Mouse (Mus musculus): ENCODE measurements at regions not wholly inside any gene's neighbourhood (a gene's known extent, or its start where the extent isn't known, plus 50 kb on each side); places are given as distances from the start of the nearest gene placed in this dataset.

DNA sequence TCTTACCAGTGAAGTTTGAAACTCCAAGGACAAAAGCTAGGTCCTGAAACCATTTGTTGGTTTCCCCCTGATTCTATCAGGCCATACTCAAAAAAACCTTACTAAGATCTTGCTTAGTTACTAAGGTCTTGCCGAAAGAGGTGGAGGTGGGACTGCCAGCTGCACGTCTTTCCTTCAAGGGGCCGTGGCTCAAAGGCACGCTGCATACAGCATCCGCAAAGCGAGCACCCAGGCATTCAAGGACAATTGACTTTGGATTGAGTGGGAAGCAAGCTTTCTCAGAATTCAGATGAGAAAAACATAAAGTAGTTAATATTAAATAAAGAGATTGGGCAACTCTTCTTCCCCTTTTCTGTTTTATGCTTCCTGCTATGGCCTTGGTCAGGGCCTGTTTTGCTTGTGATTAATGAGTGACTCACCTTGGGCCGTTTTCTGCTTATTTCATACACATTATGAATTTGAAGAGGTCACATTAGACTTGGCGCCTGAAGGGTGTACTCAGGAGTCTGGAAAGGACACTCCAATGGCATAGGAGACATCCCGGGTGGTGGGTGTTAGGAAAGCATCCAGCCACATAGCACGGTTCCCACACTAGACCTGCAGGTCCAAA lies 166.1 kb downstream of the Cyld start:
- no peak overlapping the region for H3K27ac ChIP-seq (ENCODE audit: low read length)
- H3K4me1 ChIP-seq (ENCODE audit: control insufficient read depth, insufficient read depth, low read length): no peaks in the 10 kb centered on the region
- H3K27me3 ChIP-seq (ENCODE audit: control insufficient read depth, insufficient read depth, low read length): no peaks in the 10 kb centered on the region
- WGBS: 83% methylated on average over 10 of the region's 10 CpGs
- H3K4me2 ChIP-seq (ENCODE audit: low read depth, low read length): no peak overlapping the region
- no peaks in the 10 kb centered on the region for H3K9me3 ChIP-seq (replicated peaks; ENCODE audit: control insufficient read depth, low read length)
- no peak for ATAC-seq (ENCODE audit: insufficient read depth, low FRiP score)
- H3K36me3 ChIP-seq (ENCODE audit: control insufficient read depth, insufficient read depth, low read length): no peaks in the 10 kb centered on the region
- H3K9ac ChIP-seq (ENCODE audit: low read length): no peak overlapping the region
- no peak overlapping the region for H3K4me3 ChIP-seq (replicated peaks; ENCODE audit: low read length)

DNA sequence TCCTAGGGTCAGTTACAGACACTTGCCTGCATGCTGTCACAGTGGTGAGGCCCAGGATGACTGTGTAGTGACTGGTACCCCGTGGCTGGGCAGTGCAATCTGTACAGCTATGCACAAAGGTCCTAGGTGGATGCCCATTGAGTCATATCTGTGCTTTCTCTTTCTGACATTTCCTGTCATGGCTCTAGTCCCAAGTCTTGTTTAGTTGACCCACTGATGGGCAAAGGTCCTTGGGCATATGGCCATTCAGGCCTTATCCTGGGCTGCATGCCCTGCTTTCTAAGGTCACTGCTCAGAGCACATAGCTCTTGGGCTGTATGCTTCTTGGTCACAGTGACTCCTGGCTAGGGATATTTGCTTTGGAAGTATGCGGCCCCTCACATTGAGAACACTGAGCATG lies 160.4 kb downstream of the Cyld start:
- H3K27me3 ChIP-seq (ENCODE audit: control insufficient read depth, insufficient read depth, low read length): no peaks in the 10 kb centered on the region
- no peaks in the 10 kb centered on the region for H3K4me1 ChIP-seq (ENCODE audit: control insufficient read depth, insufficient read depth, low read length)
- no peak overlapping the region for H3K9ac ChIP-seq (ENCODE audit: low read length)
- H3K4me3 ChIP-seq (replicated peaks; ENCODE audit: low read length): no peak overlapping the region
- no peaks in the 10 kb centered on the region for H3K36me3 ChIP-seq (ENCODE audit: control insufficient read depth, insufficient read depth, low read length)
- no peak for ATAC-seq (ENCODE audit: insufficient read depth, low FRiP score)
- 75% methylated on average over 2 of the region's 2 CpGs for WGBS
- no peaks in the 10 kb centered on the region for H3K9me3 ChIP-seq (replicated peaks; ENCODE audit: control insufficient read depth, low read length)
- no peak overlapping the region for H3K4me2 ChIP-seq (ENCODE audit: low read depth, low read length)
- H3K27ac ChIP-seq (ENCODE audit: low read length): no peak overlapping the region

DNA sequence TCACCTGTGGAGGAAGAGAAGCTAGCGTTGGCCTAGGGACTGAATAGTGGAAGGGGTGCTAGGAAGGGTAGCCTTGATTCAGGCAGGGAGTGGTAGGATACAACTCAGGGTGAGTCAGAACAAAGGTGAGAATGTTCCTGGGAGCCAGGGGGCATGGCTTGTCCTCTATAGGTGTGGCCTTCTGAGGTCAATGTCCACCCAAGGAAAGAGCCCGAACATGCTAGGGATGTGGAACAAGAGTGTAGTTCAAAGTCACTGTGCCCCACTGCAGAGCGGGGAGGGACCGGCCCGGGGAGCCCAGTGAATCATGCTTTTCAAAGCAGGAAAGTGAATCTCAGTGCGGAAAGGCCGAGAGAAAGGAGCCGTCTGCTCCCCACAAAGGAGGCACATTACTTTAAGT lies 156.4 kb downstream of the Cyld start:
- H3K4me1 ChIP-seq (ENCODE audit: control insufficient read depth, insufficient read depth, low read length): no peaks in the 10 kb centered on the region
- H3K27ac ChIP-seq (ENCODE audit: low read length): no peak overlapping the region
- no peak overlapping the region for H3K4me3 ChIP-seq (replicated peaks; ENCODE audit: low read length)
- no peaks in the 10 kb centered on the region for H3K27me3 ChIP-seq (ENCODE audit: control insufficient read depth, insufficient read depth, low read length)
- 86% methylated on average over 8 of the region's 8 CpGs for WGBS
- H3K9ac ChIP-seq (ENCODE audit: low read length): no peak overlapping the region
- no peaks in the 10 kb centered on the region for H3K36me3 ChIP-seq (ENCODE audit: control insufficient read depth, insufficient read depth, low read length)
- ATAC-seq (ENCODE audit: insufficient read depth, low FRiP score): no peak
- no peaks in the 10 kb centered on the region for H3K9me3 ChIP-seq (replicated peaks; ENCODE audit: control insufficient read depth, low read length)
- no peak overlapping the region for H3K4me2 ChIP-seq (ENCODE audit: low read depth, low read length)

- ATAC-seq (ENCODE audit: insufficient read depth, low FRiP score): no peak
- no peaks in the 10 kb centered on the region for H3K27me3 ChIP-seq (ENCODE audit: control insufficient read depth, insufficient read depth, low read length)
- H3K36me3 ChIP-seq (ENCODE audit: control insufficient read depth, insufficient read depth, low read length): no peaks in the 10 kb centered on the region
- no peak overlapping the region for H3K4me3 ChIP-seq (replicated peaks; ENCODE audit: low read length)
- WGBS: 20% methylated on average over 11 of the region's 11 CpGs
- H3K9me3 ChIP-seq (replicated peaks; ENCODE audit: control insufficient read depth, low read length): no peaks in the 10 kb centered on the region
- no peak overlapping the region for H3K9ac ChIP-seq (ENCODE audit: low read length)
- H3K4me2 ChIP-seq (ENCODE audit: low read depth, low read length): peak overlapping the region; percentile 25; the same call in 1 of the 2 replicates
- H3K4me1 ChIP-seq (ENCODE audit: control insufficient read depth, insufficient read depth, low read length): peaks cover 2% of the 10 kb centered on the region; the same call in 1 of the 2 replicates
- no peak overlapping the region for H3K27ac ChIP-seq (ENCODE audit: low read length)
Measured at GRCm38 (mm10) chr8:88845916-88846315, 149.1 kb downstream of the Cyld start.

DNA sequence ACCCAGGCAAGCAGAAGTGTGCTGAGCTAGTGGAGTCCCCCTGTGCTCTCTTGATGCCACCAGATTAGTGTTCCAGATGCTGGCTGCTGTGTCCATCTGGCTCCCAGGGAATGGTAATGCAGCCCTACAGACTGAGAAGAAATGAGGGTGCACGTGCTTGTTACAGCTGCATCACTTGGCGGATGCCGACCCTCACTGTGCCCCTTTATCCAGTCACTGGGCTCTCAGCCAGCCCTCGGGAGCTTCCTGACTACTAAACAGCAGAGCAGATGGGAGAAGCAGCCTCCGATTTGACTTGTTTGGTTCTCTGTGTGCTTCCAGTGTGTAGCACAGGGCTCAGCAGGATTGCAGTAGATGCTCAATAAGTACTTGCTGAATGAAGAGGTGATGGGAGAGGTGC lies 147.5 kb downstream of the Cyld start:
- Histone ChIP-seq H3K9ac (ENCODE audit: low read length) (no peak overlapping the region), H3K4me1 (ENCODE audit: control insufficient read depth, insufficient read depth, low read length) (peaks cover 2% of the 10 kb centered on the region; the same call in 1 of the 2 replicates), H3K36me3 (ENCODE audit: control insufficient read depth, insufficient read depth, low read length) (no peaks in the 10 kb centered on the region), H3K4me3 (replicated peaks; ENCODE audit: low read length) (no peak overlapping the region), H3K27ac (ENCODE audit: low read length) (no peak overlapping the region), H3K4me2 (ENCODE audit: low read depth, low read length) (no peak overlapping the region), H3K27me3 (ENCODE audit: control insufficient read depth, insufficient read depth, low read length) (no peaks in the 10 kb centered on the region), H3K9me3 (replicated peaks; ENCODE audit: control insufficient read depth, low read length) (no peaks in the 10 kb centered on the region)
- WGBS: 34% methylated on average over 5 of the region's 5 CpGs
- ATAC-seq (ENCODE audit: insufficient read depth, low FRiP score): no peak

DNA sequence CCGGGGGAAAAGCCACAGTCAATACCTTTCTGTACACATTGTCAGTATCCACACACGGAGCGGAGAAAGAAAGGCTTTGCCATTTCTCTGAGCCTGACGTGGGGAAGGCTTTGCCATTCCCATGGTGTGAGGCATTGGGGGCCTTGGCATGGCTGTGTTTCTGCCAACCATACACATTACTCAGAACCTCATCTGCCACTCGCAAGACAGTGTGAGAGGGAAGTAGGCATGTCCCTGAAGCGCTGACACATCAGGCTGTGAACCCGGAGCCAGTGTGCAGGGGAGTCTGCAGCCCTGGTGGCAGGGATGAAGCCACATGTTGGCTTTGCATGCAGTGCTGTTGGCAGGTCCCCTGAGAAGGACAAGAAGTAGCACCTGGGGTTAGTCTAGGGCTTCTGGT lies 145.6 kb downstream of the Cyld start:
- Histone ChIP-seq H3K4me1 (ENCODE audit: control insufficient read depth, insufficient read depth, low read length) (peaks cover 2% of the 10 kb centered on the region; the same call in 1 of the 2 replicates), H3K36me3 (ENCODE audit: control insufficient read depth, insufficient read depth, low read length) (no peaks in the 10 kb centered on the region), H3K4me2 (ENCODE audit: low read depth, low read length) (no peak overlapping the region), H3K9me3 (replicated peaks; ENCODE audit: control insufficient read depth, low read length) (no peaks in the 10 kb centered on the region), H3K27me3 (ENCODE audit: control insufficient read depth, insufficient read depth, low read length) (no peaks in the 10 kb centered on the region), H3K9ac (ENCODE audit: low read length) (no peak overlapping the region), H3K27ac (ENCODE audit: low read length) (no peak overlapping the region), H3K4me3 (replicated peaks; ENCODE audit: low read length) (no peak overlapping the region)
- WGBS: 79% methylated on average over 7 of the region's 7 CpGs
- ATAC-seq (ENCODE audit: insufficient read depth, low FRiP score): no peak

DNA sequence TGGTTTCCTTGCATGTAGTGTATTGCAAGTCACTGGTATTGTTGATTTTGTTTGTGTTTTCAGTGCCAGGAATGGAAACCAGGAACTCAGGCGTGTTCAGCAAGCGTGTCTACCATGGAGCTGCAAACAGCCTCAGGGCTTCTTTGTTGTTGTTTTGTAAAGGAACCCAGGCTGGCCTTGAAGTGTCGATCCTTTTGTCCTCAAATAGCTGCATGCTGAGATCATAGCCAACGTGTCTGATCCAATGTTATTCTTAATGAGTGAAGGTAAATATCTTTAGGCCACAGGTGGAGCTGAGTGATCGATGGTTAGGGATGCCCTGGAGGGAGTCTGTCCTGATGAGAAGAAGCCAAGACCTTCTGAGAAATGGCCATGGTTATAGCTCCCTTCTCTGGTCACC lies 143.3 kb downstream of the Cyld start:
- H3K4me1 ChIP-seq (ENCODE audit: control insufficient read depth, insufficient read depth, low read length): no peaks in the 10 kb centered on the region; the same call in 1 of the 2 replicates
- WGBS: 66% methylated on average over 5 of the region's 5 CpGs
- no peak overlapping the region for H3K4me3 ChIP-seq (replicated peaks; ENCODE audit: low read length)
- no peak overlapping the region for H3K9ac ChIP-seq (ENCODE audit: low read length)
- H3K4me2 ChIP-seq (ENCODE audit: low read depth, low read length): no peak overlapping the region
- no peaks in the 10 kb centered on the region for H3K9me3 ChIP-seq (replicated peaks; ENCODE audit: control insufficient read depth, low read length)
- no peaks in the 10 kb centered on the region for H3K36me3 ChIP-seq (ENCODE audit: control insufficient read depth, insufficient read depth, low read length)
- no peaks in the 10 kb centered on the region for H3K27me3 ChIP-seq (ENCODE audit: control insufficient read depth, insufficient read depth, low read length)
- ATAC-seq (ENCODE audit: insufficient read depth, low FRiP score): no peak
- H3K27ac ChIP-seq (ENCODE audit: low read length): no peak overlapping the region

- WGBS: 53% methylated on average over 12 of the region's 12 CpGs
- no peak for ATAC-seq (ENCODE audit: insufficient read depth, low FRiP score)
Measured at GRCm38 (mm10) chr8:88835756-88836291, 139.0 kb downstream of the Cyld start.

DNA sequence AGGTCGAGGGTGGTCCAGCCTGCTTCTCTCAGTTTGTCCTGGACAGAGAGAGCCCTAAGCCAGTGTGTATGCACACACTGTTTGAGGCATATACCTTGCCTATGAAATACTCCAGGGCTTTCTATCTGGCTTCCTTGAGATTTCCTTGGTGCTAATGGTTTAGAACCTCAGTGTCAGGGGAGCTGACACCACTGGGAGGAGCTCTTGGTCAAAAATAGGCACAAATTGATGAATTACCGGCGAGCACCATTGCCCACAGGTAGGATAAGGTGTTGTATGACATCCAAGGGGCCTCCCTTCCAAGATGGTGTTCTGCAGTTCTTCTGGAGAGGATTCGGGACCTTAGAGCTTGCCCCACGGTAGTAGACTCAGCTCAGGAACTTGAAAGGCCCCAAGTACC lies 129.0 kb downstream of the Cyld start:
- Histone ChIP-seq H3K4me1 (ENCODE audit: control insufficient read depth, insufficient read depth, low read length) (no peaks in the 10 kb centered on the region), H3K9ac (ENCODE audit: low read length) (no peak overlapping the region), H3K4me3 (replicated peaks; ENCODE audit: low read length) (no peak overlapping the region), H3K4me2 (ENCODE audit: low read depth, low read length) (no peak overlapping the region), H3K36me3 (ENCODE audit: control insufficient read depth, insufficient read depth, low read length) (no peaks in the 10 kb centered on the region), H3K27me3 (ENCODE audit: control insufficient read depth, insufficient read depth, low read length) (no peaks in the 10 kb centered on the region), H3K27ac (ENCODE audit: low read length) (no peak overlapping the region), H3K9me3 (replicated peaks; ENCODE audit: control insufficient read depth, low read length) (0 out of 2 replicates have a peak, but pooled peaks cover 3% of the 10 kb centered on the region)
- WGBS: 56% methylated on average over 5 of the region's 5 CpGs
- no peak for ATAC-seq (ENCODE audit: insufficient read depth, low FRiP score)

More at GRCm38 (mm10) chr8:88835756-88836291, 139.0 kb downstream of the Cyld start:
- no peak overlapping the region for H3K4me3 ChIP-seq (replicated peaks; ENCODE audit: low read length)
- H3K27me3 ChIP-seq (ENCODE audit: control insufficient read depth, insufficient read depth, low read length): no peaks in the 10 kb centered on the region
- H3K4me1 ChIP-seq (ENCODE audit: control insufficient read depth, insufficient read depth, low read length): no peaks in the 10 kb centered on the region; the same call in 1 of the 2 replicates
- no peaks in the 10 kb centered on the region for H3K9me3 ChIP-seq (replicated peaks; ENCODE audit: control insufficient read depth, low read length)
- no peak overlapping the region for H3K4me2 ChIP-seq (ENCODE audit: low read depth, low read length)
- H3K36me3 ChIP-seq (ENCODE audit: control insufficient read depth, insufficient read depth, low read length): no peaks in the 10 kb centered on the region
- no peak overlapping the region for H3K27ac ChIP-seq (ENCODE audit: low read length)
- H3K9ac ChIP-seq (ENCODE audit: low read length): no peak overlapping the region
